Mouse (Mus musculus): Measurements from ENCODE around the gene Adamtsl4. TPM values are rescaled to one million over a fixed set of nuclear protein-coding genes. Genes with fewer than 3 reads are reported as not detected.

Gene Adamtsl4
- polyA plus RNA-seq, 1 experiment from 2014 or later = 1.5 TPM

DNA sequence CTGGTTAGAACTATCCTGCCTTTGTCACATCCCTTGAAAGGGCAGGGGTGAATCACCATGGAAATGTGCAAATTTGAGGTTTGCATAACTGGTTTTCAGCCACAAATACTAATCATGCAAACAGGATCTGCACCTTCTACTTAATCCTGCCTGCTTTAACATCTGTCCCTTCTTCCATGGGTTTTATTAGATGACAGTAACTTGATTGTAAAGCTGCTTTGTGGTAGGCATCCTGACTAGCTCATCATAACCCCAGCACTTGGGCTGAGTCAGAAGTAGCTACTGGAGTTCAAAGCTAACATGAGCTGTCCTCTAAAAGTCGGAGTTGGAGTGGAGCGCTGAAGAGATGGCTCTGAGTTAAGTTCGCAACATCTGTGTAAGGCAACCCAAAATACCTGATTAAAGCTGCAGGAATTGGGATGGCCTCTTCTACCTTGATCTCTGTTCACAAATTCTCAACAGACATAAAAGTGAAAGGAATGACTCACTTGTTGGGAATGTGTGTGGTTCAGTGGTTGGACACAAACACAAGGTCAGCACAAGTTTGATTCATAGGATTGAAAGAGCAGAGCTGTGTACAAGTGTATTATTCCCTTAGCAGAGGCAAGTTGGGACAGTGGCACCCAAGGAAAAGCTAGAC is 23.6 kb downstream of the Adamtsl4 start:
- H3K4me2 ChIP-seq (replicated peaks) = no peak overlapping the region
- H3K4me1 ChIP-seq = peaks cover 57% of the 10 kb centered on the region
- no peaks in the 10 kb centered on the region for H3K27me3 ChIP-seq
- no peak overlapping the region for H3K27ac ChIP-seq
- WGBS = 90% methylated on average over 3 of the region's 3 CpGs
- H3K4me3 ChIP-seq = no peak overlapping the region
- peaks cover 42% of the 10 kb centered on the region for H3K36me3 ChIP-seq
- no peak for ATAC-seq (ENCODE audit: insufficient number of reproducible peaks, insufficient read depth, low FRiP score, low TSS enrichment)
- no peaks in the 10 kb centered on the region for H3K9me3 ChIP-seq
- no peak overlapping the region for H3K9ac ChIP-seq

GRCm38 (mm10) chr3:95663486-95663885 is 24.2 kb downstream of the Adamtsl4 start:
- WGBS = 84% methylated on average over 2 of the region's 2 CpGs
- no peak for ATAC-seq (ENCODE audit: insufficient number of reproducible peaks, insufficient read depth, low FRiP score, low TSS enrichment)
- H3K4me2 ChIP-seq (replicated peaks) = no peak overlapping the region
- H3K27me3 ChIP-seq = no peaks in the 10 kb centered on the region
- no peak overlapping the region for H3K9ac ChIP-seq
- H3K36me3 ChIP-seq = peaks cover 42% of the 10 kb centered on the region
- no peaks in the 10 kb centered on the region for H3K9me3 ChIP-seq
- H3K27ac ChIP-seq = no peak overlapping the region
- H3K4me1 ChIP-seq = peaks cover 54% of the 10 kb centered on the region
- no peak overlapping the region for H3K4me3 ChIP-seq

GRCm38 (mm10) chr3:95662724-95663449 is 24.8 kb downstream of the Adamtsl4 start:
- WGBS = 81% methylated on average over 7 of the region's 7 CpGs
- H3K4me1 ChIP-seq = peaks cover 48% of the 10 kb centered on the region
- no peak for ATAC-seq (ENCODE audit: insufficient number of reproducible peaks, insufficient read depth, low FRiP score, low TSS enrichment)
- peaks cover 42% of the 10 kb centered on the region for H3K36me3 ChIP-seq
- H3K4me3 ChIP-seq = no peak overlapping the region
- no peak overlapping the region for H3K27ac ChIP-seq
- H3K4me2 ChIP-seq (replicated peaks) = no peak overlapping the region
- H3K27me3 ChIP-seq = no peaks in the 10 kb centered on the region
- H3K9me3 ChIP-seq = no peaks in the 10 kb centered on the region
- H3K9ac ChIP-seq = no peak overlapping the region

DNA sequence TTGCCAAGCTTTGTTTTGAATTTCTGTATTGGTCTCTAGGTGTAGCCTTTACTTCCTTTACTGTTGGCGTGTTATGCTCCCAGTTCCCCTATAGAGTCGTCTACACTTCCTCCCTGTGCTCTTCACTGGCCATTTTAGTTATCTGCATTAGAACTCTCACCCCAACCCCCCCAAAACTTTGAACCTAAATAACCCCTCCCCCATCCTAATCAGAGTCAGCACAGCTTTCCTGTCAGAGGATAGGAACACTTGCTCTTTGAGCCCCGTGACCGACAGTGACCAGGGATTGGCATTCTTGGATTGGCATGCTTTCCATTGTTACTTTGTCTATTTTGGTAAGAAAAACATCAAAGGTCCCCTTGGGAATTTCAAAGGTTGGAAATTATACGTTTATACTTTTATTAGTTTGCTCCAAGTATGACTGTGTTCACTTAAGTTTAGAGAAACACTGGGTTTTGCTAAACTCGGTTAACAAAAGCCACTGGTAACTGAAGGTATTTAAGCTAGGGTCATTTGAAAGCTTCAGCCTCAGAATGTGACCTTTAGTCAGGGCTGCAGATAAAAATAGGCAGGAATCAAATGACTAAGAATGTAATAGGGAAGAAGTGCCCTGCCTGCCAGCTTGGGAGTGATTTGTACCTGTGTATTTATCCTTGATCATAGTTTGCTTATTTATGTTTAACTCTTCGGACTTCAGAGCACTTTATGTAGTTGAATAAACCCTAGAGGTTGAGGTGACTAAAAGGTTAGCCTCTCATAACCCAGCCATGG is 25.6 kb downstream of the Adamtsl4 start:
- Histone ChIP-seq H3K4me1 (peaks cover 41% of the 10 kb centered on the region), H3K4me3 (no peak overlapping the region), H3K27me3 (no peaks in the 10 kb centered on the region), H3K36me3 (peaks cover 42% of the 10 kb centered on the region), H3K4me2 (replicated peaks) (peak overlapping the region; percentile 30), H3K27ac (no peak overlapping the region), H3K9me3 (no peaks in the 10 kb centered on the region), H3K9ac (no peak overlapping the region)
- no peak for ATAC-seq (ENCODE audit: insufficient number of reproducible peaks, insufficient read depth, low FRiP score, low TSS enrichment)
- 49% methylated on average over 7 of the region's 7 CpGs for whole genome bisulfite sequencing

- peak overlapping the region; percentile 88 for H3K4me2 ChIP-seq (replicated peaks)
- peak overlapping the region; percentile 95 for H3K4me3 ChIP-seq
- H3K27me3 ChIP-seq = no peaks in the 10 kb centered on the region
- no peak for ATAC-seq (ENCODE audit: insufficient number of reproducible peaks, insufficient read depth, low FRiP score, low TSS enrichment)
- peak overlapping the region; percentile 100 for H3K9ac ChIP-seq
- no peaks in the 10 kb centered on the region for H3K9me3 ChIP-seq
- no peak overlapping the region for H3K27ac ChIP-seq
- 46% methylated on average over 2 of the region's 2 CpGs for WGBS
- peaks cover 34% of the 10 kb centered on the region for H3K4me1 ChIP-seq
- H3K36me3 ChIP-seq = peaks cover 42% of the 10 kb centered on the region
Measured at GRCm38 (mm10) chr3:95660788-95661478, 26.8 kb downstream of the Adamtsl4 start.

DNA sequence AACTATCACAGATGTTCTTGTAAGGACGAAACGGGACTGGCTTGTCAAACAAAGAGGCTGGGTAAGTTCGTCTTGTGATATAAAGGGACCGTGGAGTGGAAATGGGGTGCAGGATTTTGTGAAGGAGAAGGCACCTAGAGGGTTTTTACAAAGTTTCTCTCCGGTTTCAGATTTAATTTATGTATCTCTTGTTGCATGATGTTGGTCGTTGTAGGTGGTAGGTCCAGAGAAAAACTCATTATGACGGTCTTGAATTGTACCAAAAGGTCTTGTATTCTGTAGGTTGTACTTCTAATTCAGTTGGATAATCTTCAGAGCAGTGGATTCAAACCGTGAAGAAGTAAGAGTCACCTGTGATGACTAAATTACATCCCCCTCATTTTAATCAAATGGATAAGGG is 27.8 kb downstream of the Adamtsl4 start:
- 3% methylated on average over 8 of the region's 8 CpGs for WGBS
- Histone ChIP-seq H3K27ac (peak overlapping the region; percentile 99), H3K36me3 (peaks cover 35% of the 10 kb centered on the region), H3K4me1 (peaks cover 30% of the 10 kb centered on the region), H3K9ac (peak overlapping the region; percentile 100), H3K9me3 (no peaks in the 10 kb centered on the region), H3K4me2 (replicated peaks) (peak overlapping the region; percentile 88), H3K4me3 (peak overlapping the region; percentile 95), H3K27me3 (no peaks in the 10 kb centered on the region)
- no peak for ATAC-seq (ENCODE audit: insufficient number of reproducible peaks, insufficient read depth, low FRiP score, low TSS enrichment)

- under 1% methylated on average over 92 of the region's 113 CpGs for WGBS
Measured at GRCm38 (mm10) chr3:95658868-95659712, 28.6 kb downstream of the Adamtsl4 start.

GRCm38 (mm10) chr3:95658236-95658867 is 29.4 kb downstream of the Adamtsl4 start, which contains the start of gene Mcl1:
Gene Mcl1, plus strand, starts transcription at chr3:95658788.
- Histone ChIP-seq H3K36me3 (peaks cover 21% of the 10 kb centered on the region), H3K27ac (peak within 1 kb of the TSS; percentile 99), H3K9me3 (no peaks in the 10 kb centered on the region), H3K4me2 (replicated peaks) (peak within 1 kb of the TSS; percentile 88), H3K9ac (peak within 1 kb of the TSS; percentile 100), H3K27me3 (no peaks in the 10 kb centered on the region), H3K4me3 (peak within 1 kb of the TSS; percentile 95), H3K4me1 (peaks cover 32% of the 10 kb centered on the region)
- ATAC-seq (ENCODE audit: insufficient number of reproducible peaks, insufficient read depth, low FRiP score, low TSS enrichment) = peak; percentile 96
- under 1% methylated on average over 43 of the region's 43 CpGs for WGBS

More at GRCm38 (mm10) chr3:95658868-95659712, 28.6 kb downstream of the Adamtsl4 start:
- peak overlapping the region; percentile 95 for H3K4me3 ChIP-seq
- peak overlapping the region; percentile 88 for H3K4me2 ChIP-seq (replicated peaks)
- H3K4me1 ChIP-seq = peaks cover 28% of the 10 kb centered on the region
- peak overlapping the region; percentile 99 for H3K27ac ChIP-seq
- peaks cover 28% of the 10 kb centered on the region for H3K36me3 ChIP-seq
- peak; percentile 38 for ATAC-seq (ENCODE audit: insufficient number of reproducible peaks, insufficient read depth, low FRiP score, low TSS enrichment)
- H3K9me3 ChIP-seq = no peaks in the 10 kb centered on the region
- peak overlapping the region; percentile 100 for H3K9ac ChIP-seq
- no peaks in the 10 kb centered on the region for H3K27me3 ChIP-seq

- no peaks in the 10 kb centered on the region for H3K9me3 ChIP-seq
- peaks cover 34% of the 10 kb centered on the region for H3K4me1 ChIP-seq
- 89% methylated on average over 3 of the region's 3 CpGs for WGBS
- H3K27me3 ChIP-seq = no peaks in the 10 kb centered on the region
- peaks cover 14% of the 10 kb centered on the region for H3K36me3 ChIP-seq
- peak overlapping the region; percentile 95 for H3K4me3 ChIP-seq
- H3K27ac ChIP-seq = no peak overlapping the region; the same call in 1 of the 2 replicates
- H3K9ac ChIP-seq = peak overlapping the region; percentile 100; the same call in 1 of the 2 replicates
- ATAC-seq (ENCODE audit: insufficient number of reproducible peaks, insufficient read depth, low FRiP score, low TSS enrichment) = no peak
- peak overlapping the region; percentile 88 for H3K4me2 ChIP-seq (replicated peaks)
Measured at GRCm38 (mm10) chr3:95657711-95658110, 30.0 kb downstream of the Adamtsl4 start.

DNA sequence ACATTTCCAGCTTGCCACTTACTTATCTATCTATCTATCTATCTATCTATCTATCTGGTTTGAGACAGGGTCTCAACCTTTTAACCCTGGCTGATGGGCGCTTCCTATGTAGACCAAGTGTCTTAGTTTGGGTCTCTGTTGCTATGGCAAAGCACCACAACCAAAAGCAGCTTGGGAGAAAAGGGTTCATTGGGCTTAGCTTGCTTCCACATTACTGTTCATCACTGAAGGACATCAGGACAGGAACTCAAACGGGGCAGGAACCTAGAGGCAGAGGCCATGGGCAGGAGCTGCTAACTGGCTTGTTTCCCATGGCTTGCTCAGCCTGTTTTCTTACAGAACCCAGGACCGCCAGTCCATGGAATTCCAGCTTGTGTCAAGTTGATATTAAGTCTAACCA is 30.6 kb downstream of the Adamtsl4 start:
- ATAC-seq (ENCODE audit: insufficient number of reproducible peaks, insufficient read depth, low FRiP score, low TSS enrichment) = no peak
- H3K9me3 ChIP-seq = no peaks in the 10 kb centered on the region
- no peak overlapping the region for H3K27ac ChIP-seq
- H3K27me3 ChIP-seq = no peaks in the 10 kb centered on the region
- H3K4me2 ChIP-seq (replicated peaks) = no peak overlapping the region
- 92% methylated on average over 3 of the region's 3 CpGs for WGBS
- no peak overlapping the region for H3K9ac ChIP-seq
- H3K4me1 ChIP-seq = peaks cover 35% of the 10 kb centered on the region
- peaks cover 11% of the 10 kb centered on the region for H3K36me3 ChIP-seq
- H3K4me3 ChIP-seq = no peak overlapping the region
